Mouse (Mus musculus) stomach, postnatal 0 days (tissue): ENCODE measurements at regions not wholly inside any gene's neighbourhood (a gene's known extent, or its start where the extent isn't known, plus 50 kb on each side); places are given as distances from the start of the nearest gene placed in this dataset.

ENCODE experiments used
- ATAC-seq: fragments of 200-750 bp; cut with Nextera tagmentation; 2 replicates; pipeline ENCODE4 v1.8.0; 2017; ENCODE audit not compliant: low FRiP score, low TSS enrichment
- DNase-seq: peaks from one replicate; pipeline ENCODE4 v3.0.0-alpha.2; 2016; ENCODE audit warnings: low spot score
- H3K27ac ChIP-seq: fragments of 300-500 bp; sonication (generic); replicated peaks from 2 replicates; pipeline ENCODE4 v1.5.1; 2014; ENCODE audit warnings: mild to moderate bottlenecking, control low read depth
- H3K27me3 ChIP-seq: fragments of 300-500 bp; sonication (generic); 2 replicates; pipeline ENCODE4 v1.6.1; 2014; ENCODE audit warnings: low read length; ENCODE audit not compliant: control insufficient read depth, insufficient read depth
- H3K36me3 ChIP-seq: fragments of 300-500 bp; sonication (generic); 2 replicates; pipeline ENCODE4 v1.6.1; 2014; ENCODE audit warnings: low read length, mixed read lengths; ENCODE audit not compliant: control insufficient read depth, insufficient read depth
- H3K4me1 ChIP-seq: fragments of 300-500 bp; sonication (generic); replicated peaks from 2 replicates; pipeline ENCODE4 v1.6.1; 2014; ENCODE audit warnings: antibody characterized with exemption; ENCODE audit not compliant: control insufficient read depth, insufficient read depth
- H3K4me2 ChIP-seq: fragments of 300-500 bp; sonication (generic); replicated peaks from 2 replicates; pipeline ENCODE4 v1.6.1; 2014; ENCODE audit warnings: low read depth, mild to moderate bottlenecking, control low read depth, moderate library complexity
- H3K4me3 ChIP-seq: fragments of 300-500 bp; sonication (generic); 2 replicates; pipeline ENCODE4 v1.5.1; 2014; ENCODE audit warnings: low read depth, low read length, control low read depth
- H3K9ac ChIP-seq: fragments of 300-500 bp; sonication (generic); 2 replicates; pipeline ENCODE4 v1.6.1; 2014; ENCODE audit warnings: mild to moderate bottlenecking, low read length, control low read depth, mixed read lengths
- H3K9me3 ChIP-seq: fragments of 300-500 bp; sonication (generic); 2 replicates; pipeline ENCODE4 v1.6.1; 2016; ENCODE audit warnings: low read length; ENCODE audit not compliant: control insufficient read depth
- CTCF ChIP-seq: IDR thresholded peaks from 2 replicates; pipeline ENCODE4 v1.5.1; 2016; ENCODE audit warnings: antibody characterized with exemption, low read depth, mild to moderate bottlenecking, moderate library complexity
- EP300 ChIP-seq: optimal IDR thresholded peaks from 2 replicates; pipeline ENCODE3; 2016; ENCODE audit warnings: antibody characterized with exemption
- WGBS: fragments of 180-500 bp; shearing (Covaris S2); extraction: QIAGEN DNeasy Blood & Tissue Kit; methylation state at CpG from one replicate; pipeline ENCODE4 v1.1.7; 2014; 5-methylcytosine and 5-hydroxymethylcytosine counted together

- Histone ChIP-seq H3K4me2 (no peak overlapping the region), H3K27me3 (no peaks in the 10 kb centered on the region), H3K4me3 (no peak overlapping the region), H3K9me3 (no peaks in the 10 kb centered on the region), H3K9ac (no peak overlapping the region), H3K4me1 (no peaks in the 10 kb centered on the region), H3K27ac (no peak overlapping the region), H3K36me3 (no peaks in the 10 kb centered on the region)
- no peak for DNase-seq
- TF ChIP-seq CTCF = no peak
- TF ChIP-seq EP300 = no peak
- WGBS = 60% methylated on average over 7 of the region's 7 CpGs
- no peak for ATAC-seq
Observed at GRCm38 (mm10) chr8:89566986-89567385, 523.0 kb upstream of the Sall1 start.

GRCm38 (mm10) chr8:89566461-89566860 lies 522.5 kb upstream of the Sall1 start:
- H3K36me3 ChIP-seq = no peaks in the 10 kb centered on the region
- H3K9ac ChIP-seq = no peak overlapping the region
- no peaks in the 10 kb centered on the region for H3K4me1 ChIP-seq
- no peak overlapping the region for H3K4me3 ChIP-seq
- TF ChIP-seq CTCF (no peak), EP300 (no peak)
- no peaks in the 10 kb centered on the region for H3K27me3 ChIP-seq
- no peaks in the 10 kb centered on the region for H3K9me3 ChIP-seq
- H3K4me2 ChIP-seq = no peak overlapping the region
- ATAC-seq (no peak), DNase-seq (no peak)
- whole genome bisulfite sequencing = 63% methylated on average over 4 of the region's 4 CpGs
- no peak overlapping the region for H3K27ac ChIP-seq

- Histone ChIP-seq H3K36me3 (no peaks in the 10 kb centered on the region), H3K4me1 (no peaks in the 10 kb centered on the region), H3K9ac (no peak overlapping the region), H3K4me2 (no peak overlapping the region), H3K4me3 (no peak overlapping the region), H3K27me3 (no peaks in the 10 kb centered on the region), H3K9me3 (no peaks in the 10 kb centered on the region), H3K27ac (no peak overlapping the region)
- ATAC-seq (no peak), DNase-seq (no peak)
- 84% methylated on average over 9 of the region's 9 CpGs for WGBS
- TF ChIP-seq EP300 (no peak), CTCF (no peak)
Observed at GRCm38 (mm10) chr8:89565147-89565826, 521.3 kb upstream of the Sall1 start.

GRCm38 (mm10) chr8:89563544-89563943 lies 519.6 kb upstream of the Sall1 start:
- DNase-seq = no peak
- H3K36me3 ChIP-seq = no peaks in the 10 kb centered on the region
- no peak for ATAC-seq
- no peak overlapping the region for H3K27ac ChIP-seq
- TF ChIP-seq EP300 = no peak
- no peak for TF ChIP-seq CTCF
- no peak overlapping the region for H3K4me3 ChIP-seq
- H3K4me1 ChIP-seq = no peaks in the 10 kb centered on the region
- H3K9me3 ChIP-seq = no peaks in the 10 kb centered on the region
- WGBS = 44% methylated on average over 2 of the region's 2 CpGs
- no peaks in the 10 kb centered on the region for H3K27me3 ChIP-seq
- H3K4me2 ChIP-seq = no peak overlapping the region
- H3K9ac ChIP-seq = no peak overlapping the region

- H3K27ac ChIP-seq = no peak overlapping the region
- H3K9ac ChIP-seq = no peak overlapping the region
- no peaks in the 10 kb centered on the region for H3K27me3 ChIP-seq
- no peak overlapping the region for H3K4me3 ChIP-seq
- 45% methylated on average over 8 of the region's 8 CpGs for WGBS
- no peaks in the 10 kb centered on the region for H3K36me3 ChIP-seq
- H3K9me3 ChIP-seq = no peaks in the 10 kb centered on the region
- no peak overlapping the region for H3K4me2 ChIP-seq
- ATAC-seq = no peak
- H3K4me1 ChIP-seq = no peaks in the 10 kb centered on the region
- no peak for DNase-seq
- TF ChIP-seq EP300 = no peak
- no peak for TF ChIP-seq CTCF
Observed at GRCm38 (mm10) chr8:89562597-89562996, 518.6 kb upstream of the Sall1 start.

GRCm38 (mm10) chr8:89541231-89541630 lies 497.3 kb upstream of the Sall1 start:
- 36% methylated on average over 3 of the region's 3 CpGs for WGBS
- no peak overlapping the region for H3K27ac ChIP-seq
- H3K9me3 ChIP-seq = no peaks in the 10 kb centered on the region
- DNase-seq = no peak
- H3K4me1 ChIP-seq = no peaks in the 10 kb centered on the region
- TF ChIP-seq CTCF = no peak
- TF ChIP-seq EP300 = no peak
- H3K9ac ChIP-seq = no peak overlapping the region
- no peak overlapping the region for H3K4me3 ChIP-seq
- H3K27me3 ChIP-seq = no peaks in the 10 kb centered on the region
- no peak overlapping the region for H3K4me2 ChIP-seq
- no peak for ATAC-seq
- no peaks in the 10 kb centered on the region for H3K36me3 ChIP-seq
